Mouse (Mus musculus) kidney, adult 2 months (tissue): ENCODE measurements at regions not wholly inside any gene's neighbourhood (a gene's known extent, or its start where the extent isn't known, plus 50 kb on each side); places are given as distances from the start of the nearest gene placed in this dataset.
A peak's percentile ranks its signal among the peaks of the same experiment; 100 is the strongest.

Experiments used
- DNase-seq: peaks from one replicate; pipeline ENCODE4 v3.0.0; 2021
- H3K27ac ChIP-seq: fragments of 200-500 bp; 2 replicates; pipeline ENCODE4 v1.5.1; 2012; ENCODE audit warnings: low read depth, low read length, control low read depth, inconsistent platforms; ENCODE audit not compliant: insufficient read depth
- H3K27me3 ChIP-seq: fragments of 200-500 bp; replicated peaks from 2 replicates; pipeline ENCODE4 v1.6.1; 2012; ENCODE audit warnings: mild to moderate bottlenecking, moderate library complexity, low read length, inconsistent platforms; ENCODE audit not compliant: control insufficient read depth, insufficient read depth
- H3K36me3 ChIP-seq: fragments of 200-500 bp; 2 replicates; pipeline ENCODE4 v1.6.1; 2012; ENCODE audit warnings: mild to moderate bottlenecking, moderate library complexity, low read length, inconsistent platforms; ENCODE audit not compliant: control insufficient read depth, insufficient read depth
- H3K4me1 ChIP-seq: fragments of 200-500 bp; 2 replicates; pipeline ENCODE4 v1.6.1; 2011; ENCODE audit warnings: low read length; ENCODE audit not compliant: control insufficient read depth, insufficient read depth
- H3K4me3 ChIP-seq: fragments of 200-500 bp; 2 replicates; pipeline ENCODE4 v1.5.1; 2011; ENCODE audit warnings: mild to moderate bottlenecking, low read depth, low read length, control low read depth; ENCODE audit not compliant: insufficient read depth
- CTCF ChIP-seq: fragments of 200-500 bp; conservative IDR thresholded peaks from 2 replicates; pipeline ENCODE4 v1.5.1; 2011; ENCODE audit warnings: low read depth, mild to moderate bottlenecking, control low read depth, low read length, moderate library complexity, mixed read lengths; ENCODE audit not compliant: insufficient read depth, insufficient read length
- POLR2A ChIP-seq: fragments of 200-500 bp; IDR thresholded peaks from one replicate; pipeline ENCODE4 v1.6.1; 2011; ENCODE audit warnings: low read depth, low read length, control low read depth
- WGBS: fragments of 180-500 bp; shearing (Covaris S2); methylation state at CpG from one replicate; pipeline ENCODE4 v1.1.7; 2018; 5-methylcytosine and 5-hydroxymethylcytosine counted together

DNA sequence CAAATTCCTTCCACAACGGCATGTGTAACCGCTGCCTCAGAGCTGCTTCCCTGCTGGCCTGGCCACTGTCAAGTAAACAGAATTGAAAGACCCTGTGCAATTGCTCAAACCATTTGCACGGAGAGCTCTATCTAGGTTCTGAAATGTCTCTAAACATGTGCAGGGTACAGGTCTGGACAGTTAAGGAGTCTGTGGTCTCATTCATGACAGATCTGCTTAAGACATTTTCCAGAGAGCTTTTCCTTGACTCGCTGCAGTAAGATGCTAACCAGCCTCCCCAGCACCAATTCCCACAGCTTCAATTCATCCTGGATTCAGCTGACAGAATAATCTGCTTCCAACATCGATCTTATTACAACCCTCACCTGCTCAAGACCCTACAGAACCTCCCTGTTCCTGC lies 235.1 kb upstream of the Mpped2 start:
- no peak for DNase-seq
- no peak overlapping the region for H3K27ac ChIP-seq
- no peaks in the 10 kb centered on the region for H3K36me3 ChIP-seq
- H3K4me1 ChIP-seq: no peaks in the 10 kb centered on the region
- WGBS: 76% methylated on average over 5 of the region's 5 CpGs
- TF ChIP-seq POLR2A: no peak
- TF ChIP-seq CTCF: no peak
- no peak overlapping the region for H3K4me3 ChIP-seq
- no peaks in the 10 kb centered on the region for H3K27me3 ChIP-seq

DNA sequence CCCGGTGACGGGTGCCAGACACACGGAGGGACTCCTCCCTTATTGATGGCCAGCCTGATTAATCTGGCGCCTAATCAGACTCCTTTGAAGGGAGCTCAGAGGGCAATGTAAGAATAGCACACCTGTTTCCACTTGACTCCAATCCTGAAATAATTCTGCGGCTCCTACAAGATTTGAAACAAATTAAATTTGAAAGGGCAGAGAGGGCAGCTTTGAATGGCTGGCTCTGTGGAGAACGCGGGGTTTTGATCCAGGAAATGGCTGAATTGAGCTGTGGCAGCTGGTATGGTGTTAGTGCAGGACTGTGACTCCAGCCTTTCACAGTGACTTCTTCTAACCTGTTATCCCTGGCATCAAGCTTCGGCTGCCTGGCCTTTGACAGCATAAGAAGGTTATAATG lies 232.0 kb upstream of the Mpped2 start:
- WGBS: 70% methylated on average over 8 of the region's 8 CpGs
- DNase-seq: no peak
- TF ChIP-seq POLR2A: no peak
- TF ChIP-seq CTCF: no peak

DNA sequence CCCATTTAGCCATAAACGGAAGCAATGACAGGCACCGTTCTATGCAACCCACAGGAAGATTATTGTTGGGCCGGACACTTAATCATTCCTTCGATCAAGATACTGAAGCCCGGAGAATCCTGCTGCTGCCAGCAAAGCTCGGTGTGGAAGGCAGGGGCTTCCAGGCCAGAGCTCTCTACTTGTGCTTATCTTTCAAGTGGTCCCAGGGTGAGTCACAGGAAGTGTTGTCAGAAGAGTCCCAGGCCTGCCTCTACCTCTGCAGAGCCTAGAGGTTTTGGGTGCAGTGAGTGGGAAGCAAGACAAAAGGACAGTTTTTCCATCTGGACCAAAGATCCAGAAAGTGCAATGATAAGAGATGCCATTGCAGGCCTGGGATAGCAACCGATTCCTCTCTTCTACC lies 231.6 kb upstream of the Mpped2 start:
- H3K36me3 ChIP-seq: no peaks in the 10 kb centered on the region
- 78% methylated on average over 7 of the region's 7 CpGs for WGBS
- H3K4me3 ChIP-seq: no peak overlapping the region
- no peak for TF ChIP-seq POLR2A
- no peak for TF ChIP-seq CTCF
- no peaks in the 10 kb centered on the region for H3K4me1 ChIP-seq
- no peak overlapping the region for H3K27ac ChIP-seq
- no peaks in the 10 kb centered on the region for H3K27me3 ChIP-seq
- no peak for DNase-seq

More for the DNA sequence above, 232.0 kb upstream of the Mpped2 start:
- H3K4me1 ChIP-seq: no peaks in the 10 kb centered on the region
- H3K36me3 ChIP-seq: no peaks in the 10 kb centered on the region
- no peak overlapping the region for H3K4me3 ChIP-seq
- H3K27ac ChIP-seq: no peak overlapping the region
- no peaks in the 10 kb centered on the region for H3K27me3 ChIP-seq

DNA sequence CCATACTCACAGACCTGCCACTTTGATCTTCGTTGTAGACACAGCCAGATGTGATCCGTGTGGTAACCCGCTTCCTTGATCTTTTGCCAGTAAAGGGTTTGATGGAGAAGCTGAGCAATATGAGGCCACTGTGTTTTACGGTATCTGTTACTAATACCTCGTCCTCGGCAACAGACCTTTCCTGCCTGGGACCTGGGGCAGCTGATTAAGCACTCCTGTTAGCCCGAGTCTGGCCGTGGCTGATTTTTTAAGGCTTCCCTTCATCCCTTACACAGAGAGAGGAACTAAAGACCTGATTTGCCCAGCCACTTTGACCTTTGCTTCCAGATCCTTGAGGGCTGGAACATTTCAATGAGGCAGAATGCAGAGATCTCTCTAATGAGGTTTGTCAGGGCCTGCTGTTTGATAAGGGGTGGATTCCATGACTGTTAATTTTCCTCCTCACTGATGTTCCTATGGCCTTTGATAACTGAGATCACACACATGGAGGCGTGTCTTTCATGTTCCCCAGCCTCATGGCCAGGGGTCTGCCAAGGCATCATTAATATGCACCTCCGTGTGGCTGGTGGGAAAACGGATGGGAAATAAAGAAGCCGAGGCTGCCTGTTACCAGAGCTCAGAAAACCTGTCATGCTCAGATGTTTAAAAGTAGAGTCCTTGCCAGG lies 231.0 kb upstream of the Mpped2 start:
- DNase-seq: no peak
- Histone ChIP-seq H3K4me1 (no peaks in the 10 kb centered on the region), H3K27me3 (no peaks in the 10 kb centered on the region), H3K4me3 (no peak overlapping the region), H3K27ac (no peak overlapping the region), H3K36me3 (no peaks in the 10 kb centered on the region)
- TF ChIP-seq CTCF: no peak
- TF ChIP-seq POLR2A: no peak
- WGBS: 56% methylated on average over 12 of the region's 12 CpGs

DNA sequence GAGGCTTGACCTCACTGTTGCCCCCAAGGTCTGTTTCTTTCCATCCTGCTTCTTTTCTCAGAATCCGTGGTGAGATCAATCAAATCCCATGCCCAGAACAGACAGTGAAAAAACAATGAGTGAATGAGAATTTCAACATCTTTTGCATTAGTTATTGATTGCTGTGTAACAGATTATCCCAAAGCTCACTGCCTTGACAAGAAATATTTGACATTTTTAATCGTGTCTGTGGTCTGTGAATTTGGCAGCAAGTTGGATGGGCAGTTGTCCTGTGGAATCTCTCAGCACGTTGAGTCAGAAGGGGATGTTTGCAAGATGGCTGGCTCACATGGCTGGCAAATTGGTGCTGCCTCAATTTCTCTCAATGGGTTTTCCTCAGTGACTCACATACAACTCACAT lies 228.0 kb upstream of the Mpped2 start:
- H3K27me3 ChIP-seq: no peaks in the 10 kb centered on the region
- H3K36me3 ChIP-seq: no peaks in the 10 kb centered on the region
- no peaks in the 10 kb centered on the region for H3K4me1 ChIP-seq
- TF ChIP-seq CTCF (no peak), POLR2A (no peak)
- no peak overlapping the region for H3K4me3 ChIP-seq
- no peak overlapping the region for H3K27ac ChIP-seq
- no peak for DNase-seq
- 70% methylated on average over 3 of the region's 3 CpGs for WGBS

DNA sequence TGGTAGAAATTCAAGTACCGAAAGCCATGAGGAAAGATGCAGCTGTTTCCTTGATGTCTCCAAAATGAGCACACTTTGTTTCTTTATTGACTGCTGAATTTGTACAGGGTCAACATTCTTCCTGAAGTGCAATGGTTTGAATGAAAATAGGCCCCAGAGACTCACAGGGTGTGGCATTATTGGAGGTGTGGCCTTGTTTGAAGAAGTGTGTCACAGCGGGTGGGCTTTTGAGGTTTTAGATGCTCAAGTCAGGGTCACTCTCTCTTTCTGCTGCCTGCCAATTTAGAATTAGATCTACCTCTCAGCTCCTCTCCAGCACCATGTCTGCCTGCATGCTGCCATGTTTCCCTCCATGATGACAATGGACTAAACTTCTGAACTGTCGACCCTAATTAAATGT lies 227.2 kb upstream of the Mpped2 start:
- H3K4me3 ChIP-seq: no peak overlapping the region
- H3K27ac ChIP-seq: no peak overlapping the region
- TF ChIP-seq CTCF (no peak), POLR2A (no peak)
- H3K27me3 ChIP-seq: no peaks in the 10 kb centered on the region
- no peaks in the 10 kb centered on the region for H3K36me3 ChIP-seq
- WGBS: 94% methylated on average over 3 of the region's 3 CpGs
- no peaks in the 10 kb centered on the region for H3K4me1 ChIP-seq
- no peak for DNase-seq

DNA sequence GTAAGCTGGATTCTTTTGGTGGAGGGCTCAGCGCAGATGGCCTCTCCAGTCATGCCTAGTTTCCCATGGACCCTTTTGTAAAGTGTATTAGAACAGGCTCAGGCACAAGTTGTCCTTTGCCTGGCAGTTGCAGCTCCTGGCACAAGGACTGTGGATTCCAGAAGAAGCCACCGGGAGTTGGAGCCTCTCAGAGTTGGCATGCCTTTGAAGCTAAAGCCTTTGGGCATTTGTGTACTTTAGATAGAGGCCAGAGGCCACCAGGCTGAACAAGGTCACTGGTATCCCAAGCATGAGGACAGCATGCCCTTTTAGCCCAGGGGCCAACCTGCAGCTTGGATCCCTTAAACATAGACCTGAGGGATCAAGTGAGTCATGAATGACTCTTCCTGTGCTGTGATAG lies 223.9 kb upstream of the Mpped2 start:
- TF ChIP-seq CTCF (no peak), POLR2A (no peak)
- H3K27ac ChIP-seq: no peak overlapping the region
- no peaks in the 10 kb centered on the region; the same call in 1 of the 2 replicates for H3K27me3 ChIP-seq
- no peaks in the 10 kb centered on the region for H3K4me1 ChIP-seq
- no peaks in the 10 kb centered on the region for H3K36me3 ChIP-seq
- no peak overlapping the region for H3K4me3 ChIP-seq
- peak; percentile 18 for DNase-seq
- WGBS: 79% methylated on average over 2 of the region's 2 CpGs

DNA sequence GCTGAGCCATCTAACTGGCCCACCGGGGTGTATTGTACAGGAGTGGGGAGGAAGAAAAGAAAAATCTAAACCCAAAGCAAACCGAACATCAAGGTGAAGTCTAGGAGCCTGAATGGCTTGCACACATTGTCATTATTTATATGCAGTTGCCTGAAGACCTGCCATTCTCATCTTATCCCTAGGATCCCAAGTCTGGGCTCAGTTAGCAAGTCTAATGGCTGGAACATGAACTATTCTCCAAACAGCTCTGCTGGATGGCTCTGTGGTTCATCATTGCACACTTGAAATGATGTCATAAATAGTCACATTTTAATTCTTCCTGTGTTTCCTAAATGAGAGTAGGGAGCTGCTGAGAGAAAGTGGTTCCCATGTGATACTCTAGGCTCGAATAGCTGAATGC lies 219.6 kb upstream of the Mpped2 start:
- Histone ChIP-seq H3K27ac (no peak overlapping the region), H3K4me3 (no peak overlapping the region), H3K36me3 (no peaks in the 10 kb centered on the region), H3K27me3 (no peaks in the 10 kb centered on the region; the same call in 1 of the 2 replicates), H3K4me1 (no peaks in the 10 kb centered on the region)
- 90% methylated on average over 3 of the region's 3 CpGs for WGBS
- no peak for DNase-seq
- TF ChIP-seq CTCF (no peak), POLR2A (no peak)
